Mouse (Mus musculus): ENCODE results near the gene Rtn1.

GRCm38 (mm10) chr12:72453941-72454340 lies 45.1 kb upstream of the Rtn1 start:
- TF ChIP-seq CTCF (conservative IDR thresholded peaks at IDR 0.05; ENCODE audit: insufficient read depth, insufficient read length, low read depth, low read length) (no peak), POLR2A (IDR thresholded peaks at IDR 0.05; ENCODE audit: low read depth, low read length) (no peak)

Measured in kidney, adult 2 months (tissue).